Mouse (Mus musculus) erythroblast, adult 5-6 weeks (primary cell): ENCODE measurements at regions not wholly inside any gene's neighbourhood (a gene's known extent, or its start where the extent isn't known, plus 50 kb on each side); places are given as distances from the start of the nearest gene placed in this dataset.

ENCODE experiments used
- ATAC-seq: replicated peaks from 2 replicates; pipeline ENCODE4 v1.8.0; 2016; ENCODE audit warnings: moderate number of reproducible peaks, mild to moderate bottlenecking, moderate TSS enrichment, inconsistent platforms; ENCODE audit not compliant: poor library complexity, low FRiP score, severe bottlenecking

- ATAC-seq: no peak
Observed at GRCm38 (mm10) chr1:35415646-35416045, 565.9 kb downstream of the Plekhb2 start.

DNA sequence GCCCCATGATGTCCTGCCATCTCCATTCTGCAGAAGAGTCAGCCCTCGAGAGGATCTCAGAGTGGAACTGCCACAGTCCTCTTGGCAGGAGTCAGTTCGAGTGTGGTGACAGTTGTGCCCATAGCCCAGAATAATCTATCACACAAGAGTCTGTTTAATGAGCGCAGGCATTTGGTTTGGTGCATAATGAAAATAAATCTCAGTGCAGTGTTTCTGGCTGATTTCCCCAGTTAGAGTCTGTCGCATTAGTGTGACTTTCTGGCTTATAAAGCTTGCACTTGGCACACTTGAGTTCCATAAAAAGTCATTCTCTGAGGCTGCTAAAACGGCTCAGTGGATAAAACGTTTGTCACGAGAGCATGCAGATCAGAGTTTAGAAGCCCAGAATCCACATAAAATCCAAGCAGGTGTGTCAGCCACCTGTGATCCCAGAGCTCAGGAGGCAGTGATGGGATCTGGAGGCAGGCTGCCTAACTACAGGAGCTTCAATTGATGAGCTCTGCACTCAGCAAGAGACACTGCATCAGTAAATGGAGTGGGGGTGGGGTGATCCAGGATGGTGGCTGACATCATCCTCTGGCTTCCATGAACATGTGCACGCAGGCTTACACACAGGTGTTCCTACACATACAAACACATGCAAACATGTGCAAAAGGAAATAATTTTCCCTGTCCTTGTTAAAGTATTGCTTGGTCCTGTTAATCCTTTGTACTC lies 578.5 kb downstream of the Plekhb2 start:
- ATAC-seq: no peak

DNA sequence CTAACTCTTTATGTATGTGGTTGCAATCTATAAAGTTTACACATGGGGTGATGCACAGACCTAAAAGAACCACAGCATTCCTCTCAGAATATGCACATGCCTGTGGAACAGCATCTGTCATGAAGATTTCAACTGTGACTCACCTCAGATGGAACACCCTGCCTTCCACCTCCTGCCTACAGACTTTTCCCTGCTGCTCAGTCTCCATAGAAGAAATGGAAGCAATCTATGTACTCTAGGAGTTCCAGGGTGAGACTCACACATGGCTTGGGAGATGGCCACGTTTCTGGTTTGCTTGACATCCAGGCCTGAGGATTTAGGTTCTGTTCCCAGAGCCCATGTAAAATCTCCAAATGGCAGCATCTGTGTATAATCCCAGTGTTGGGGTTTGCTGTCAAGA lies 579.7 kb downstream of the Plekhb2 start:
- no peak for ATAC-seq

DNA sequence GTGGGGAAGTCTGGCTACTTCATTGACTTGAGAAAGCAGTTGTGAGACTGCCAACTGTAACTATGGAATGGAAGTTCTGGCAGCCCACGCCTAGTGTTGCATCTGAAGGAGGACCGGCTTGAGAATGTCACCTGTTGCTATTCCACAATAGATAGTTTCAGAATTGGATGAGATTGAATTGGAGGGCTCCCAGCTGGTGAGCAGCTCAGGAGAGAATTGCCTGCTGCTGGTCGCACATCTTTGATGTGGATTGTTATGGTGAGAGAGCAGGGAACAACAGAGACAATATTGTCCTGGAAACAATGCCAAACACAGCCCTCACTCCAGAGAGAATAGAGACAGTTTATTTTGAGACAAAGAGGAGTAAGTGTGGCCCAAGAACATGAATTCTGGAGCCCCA lies 585.9 kb downstream of the Plekhb2 start:
- ATAC-seq: no peak

GRCm38 (mm10) chr1:35447345-35447744 lies 597.6 kb downstream of the Plekhb2 start:
- ATAC-seq: no peak

DNA sequence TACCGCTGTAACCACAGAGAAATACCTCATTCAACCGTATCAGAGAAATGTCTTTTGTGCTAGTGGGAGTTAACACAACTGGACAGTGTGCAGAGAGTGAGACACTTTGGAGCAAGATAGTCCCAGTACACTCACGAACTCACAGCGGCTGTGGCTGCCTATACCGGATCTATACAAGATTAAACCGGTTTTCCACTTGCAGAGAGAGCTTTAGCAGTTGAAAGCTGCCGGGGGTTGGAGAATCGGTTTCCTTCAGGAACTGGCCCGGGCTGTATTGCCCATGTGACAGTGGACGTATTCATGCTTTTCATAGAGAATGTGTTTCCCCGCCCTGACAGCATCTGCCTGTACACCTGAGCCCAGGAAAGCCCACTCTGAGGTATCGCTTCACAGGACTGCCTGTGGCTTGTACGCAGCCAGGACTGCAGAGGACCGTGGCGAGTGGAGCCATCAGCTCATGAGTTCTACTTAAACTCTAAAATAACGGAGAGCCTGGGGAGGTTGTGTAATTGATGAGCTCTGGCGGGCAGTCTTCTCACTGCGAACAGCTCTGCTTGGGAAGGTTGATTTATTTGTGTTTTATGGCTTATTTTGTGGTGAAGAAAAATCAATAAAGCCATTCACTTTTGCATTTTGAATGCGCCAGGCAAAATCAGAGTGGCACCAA lies 602.8 kb downstream of the Plekhb2 start:
- ATAC-seq: no peak

GRCm38 (mm10) chr1:35457591-35457990 lies 607.8 kb downstream of the Plekhb2 start:
- no peak for ATAC-seq

DNA sequence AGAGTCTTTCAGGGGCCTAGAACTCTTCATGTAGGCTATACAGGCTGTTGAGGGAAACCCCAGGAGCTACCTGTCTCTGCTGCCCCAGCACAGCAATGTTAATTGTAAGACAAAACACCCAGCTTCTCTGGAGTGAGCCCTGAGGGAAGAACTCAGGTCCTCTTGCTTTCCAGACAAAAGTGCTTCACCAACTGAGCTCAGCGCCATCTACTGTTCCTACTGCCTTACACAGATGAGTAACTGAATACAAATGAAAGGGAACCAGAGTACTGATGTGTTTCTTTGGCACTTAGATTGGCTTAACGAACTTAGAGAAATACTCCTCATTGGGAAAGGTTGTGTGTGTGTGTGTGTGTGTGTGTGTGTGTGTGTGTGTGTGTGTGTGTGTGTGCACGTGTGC lies 603.1 kb upstream of the Hs6st1 start:
- no peak for ATAC-seq

DNA sequence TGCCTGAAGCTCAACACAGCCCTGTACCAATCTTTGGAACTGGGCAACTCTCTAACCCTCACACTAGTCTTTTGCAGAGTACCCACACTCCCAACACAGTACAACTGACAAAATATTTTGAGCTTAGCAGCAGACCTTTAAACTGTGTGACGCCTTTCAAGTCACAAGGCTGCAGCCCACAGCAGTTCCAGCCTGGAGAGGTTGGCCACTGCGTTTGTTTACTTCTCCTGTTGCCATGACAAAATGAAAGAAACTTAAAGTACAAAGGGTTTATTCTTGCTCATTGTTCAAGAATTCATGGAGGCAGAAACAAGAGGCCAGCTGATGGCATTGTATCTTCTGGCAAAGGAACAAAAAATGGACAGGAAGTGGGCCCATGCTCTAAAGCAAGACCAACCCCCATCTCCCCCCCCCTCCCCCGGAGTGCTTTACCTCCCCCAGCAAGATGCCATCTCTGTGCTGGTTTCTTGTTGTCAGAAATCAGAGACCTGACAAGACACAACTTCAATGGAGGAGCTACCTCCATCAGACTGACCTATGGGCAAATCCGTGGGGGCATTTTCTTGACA lies 598.9 kb upstream of the Hs6st1 start:
- no peak for ATAC-seq

DNA sequence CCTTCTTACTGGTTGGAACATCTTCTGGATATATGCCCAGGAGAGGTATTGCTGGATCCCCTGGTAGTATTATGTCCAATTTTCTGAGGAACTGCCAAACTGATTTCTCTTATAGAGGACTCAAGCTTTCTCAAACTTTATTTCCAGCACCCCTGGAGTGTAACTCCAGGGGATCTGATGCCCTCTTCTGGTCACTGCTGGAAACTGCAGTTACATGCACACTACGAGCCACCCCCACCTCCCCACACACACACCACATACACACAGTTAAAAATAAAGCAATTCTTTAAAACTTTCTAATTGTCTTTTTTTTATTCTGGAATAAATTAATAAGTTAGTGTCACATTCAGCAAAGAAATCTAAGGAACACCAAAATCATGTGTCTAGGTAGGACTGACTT lies 589.9 kb upstream of the Hs6st1 start:
- no peak for ATAC-seq

DNA sequence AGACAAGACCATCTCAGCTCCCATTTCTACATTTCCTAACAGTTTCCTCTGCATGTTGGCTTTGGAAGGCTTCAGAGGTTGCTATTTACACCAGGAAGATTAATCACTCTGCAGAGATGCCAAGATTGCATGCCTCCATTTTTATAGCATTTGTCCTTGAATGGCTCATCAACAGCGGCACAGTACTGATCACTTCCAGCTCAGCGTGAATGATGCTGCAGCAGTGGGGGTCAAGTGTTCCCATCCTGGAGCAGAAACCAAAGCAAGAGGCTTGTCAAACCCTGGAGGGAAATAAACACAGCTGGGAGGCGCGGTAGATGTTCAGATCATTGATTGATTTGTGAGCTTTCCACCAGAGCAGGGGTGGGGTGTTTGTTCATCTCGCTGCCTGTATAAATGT lies 572.2 kb upstream of the Hs6st1 start:
- ATAC-seq: no peak

DNA sequence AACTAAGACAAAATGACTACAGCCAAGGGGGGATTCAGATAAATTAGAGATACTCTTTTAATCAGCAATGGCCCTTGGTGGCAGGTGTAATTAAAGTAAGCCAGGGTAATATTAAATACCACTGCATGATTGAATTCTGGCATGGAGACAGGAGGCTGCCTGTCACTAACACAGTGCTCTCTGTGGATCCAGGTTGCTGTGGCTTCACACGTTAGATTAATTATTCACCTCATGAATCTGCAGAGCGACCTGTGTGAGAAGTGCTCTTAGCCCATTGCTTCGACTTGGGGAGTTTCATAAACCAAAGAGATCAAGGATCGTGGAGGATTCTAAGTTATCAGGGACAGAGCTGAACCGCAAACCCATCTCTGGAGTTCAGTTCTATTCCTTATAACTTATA lies 545.2 kb upstream of the Hs6st1 start:
- no peak for ATAC-seq

GRCm38 (mm10) chr1:35523790-35524362 lies 544.3 kb upstream of the Hs6st1 start:
- ATAC-seq: no peak

GRCm38 (mm10) chr1:35524788-35525187 lies 543.4 kb upstream of the Hs6st1 start:
- ATAC-seq: no peak

DNA sequence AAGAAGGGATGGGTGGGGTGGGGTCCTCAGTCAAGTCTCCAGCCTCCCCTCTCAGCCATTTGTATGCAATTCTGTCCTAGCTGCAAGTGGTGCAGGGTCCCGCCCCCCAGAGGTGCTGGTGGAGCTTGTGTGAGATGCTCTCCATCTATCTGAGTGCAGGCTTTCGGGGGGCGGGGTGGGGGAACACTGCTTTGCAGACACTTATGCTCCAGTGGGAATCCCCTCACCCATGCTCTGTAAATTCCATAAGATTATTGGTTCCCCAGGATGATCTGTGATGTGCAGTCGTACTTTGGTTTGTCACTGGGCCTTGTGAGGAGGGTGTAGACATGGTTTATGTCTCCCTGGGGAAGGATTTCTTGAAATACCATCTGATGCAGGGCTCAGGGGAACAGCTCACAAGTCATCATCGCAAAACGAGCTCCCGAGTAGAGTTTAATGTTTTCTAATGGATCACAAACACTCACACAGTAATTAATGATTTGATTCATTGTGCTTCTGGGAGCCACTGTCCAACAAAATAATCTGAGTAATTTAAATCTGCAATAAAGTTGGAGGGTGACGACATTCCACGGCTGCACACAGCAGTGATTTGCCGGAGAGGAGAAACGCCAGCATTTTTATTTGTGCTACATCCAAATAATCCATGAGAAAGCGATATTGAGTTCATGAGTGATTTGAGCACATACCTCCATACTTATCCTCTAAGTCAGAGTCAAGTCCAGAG lies 540.3 kb upstream of the Hs6st1 start:
- no peak for ATAC-seq

DNA sequence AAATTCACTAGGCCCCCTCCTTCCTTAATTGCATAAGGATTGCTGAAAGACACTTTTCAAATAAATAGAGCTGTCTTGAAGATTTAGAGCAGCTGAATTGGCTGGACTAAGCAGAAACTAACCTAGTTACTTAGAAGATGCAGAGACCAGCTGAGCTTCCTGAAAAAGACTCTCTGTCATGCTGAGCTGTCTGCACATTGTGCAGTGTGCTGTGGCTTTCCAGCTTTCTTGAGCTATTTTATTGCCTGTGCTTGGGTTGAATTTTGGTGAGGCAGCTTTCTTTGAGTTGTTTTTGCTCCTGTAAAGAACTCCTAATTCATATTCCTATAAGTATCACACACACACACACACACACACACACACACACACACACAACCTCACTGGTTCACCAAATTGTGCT lies 532.7 kb upstream of the Hs6st1 start:
- no peak for ATAC-seq

GRCm38 (mm10) chr1:35536276-35536675 lies 531.9 kb upstream of the Hs6st1 start:
- ATAC-seq: no peak

GRCm38 (mm10) chr1:35548845-35549244 lies 519.4 kb upstream of the Hs6st1 start:
- no peak for ATAC-seq

DNA sequence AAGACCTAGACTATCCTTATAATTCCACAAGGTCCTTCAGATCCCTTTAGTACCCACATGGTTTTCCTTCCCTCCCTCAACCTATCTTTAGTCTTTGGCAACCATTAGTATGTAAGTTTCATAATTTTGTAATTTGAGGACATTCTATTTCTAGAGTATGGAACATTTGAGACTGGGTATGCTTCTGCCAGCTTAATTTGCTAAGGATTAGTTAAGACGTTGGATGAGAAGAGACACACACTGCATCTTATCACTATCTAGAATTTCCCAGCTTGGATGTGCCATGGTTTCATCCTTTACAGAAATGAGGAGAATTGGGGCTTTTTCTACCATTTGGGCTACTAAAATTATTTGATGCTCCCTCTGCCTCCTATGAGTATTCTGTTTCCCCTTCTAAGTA lies 516.7 kb upstream of the Hs6st1 start:
- no peak for ATAC-seq

DNA sequence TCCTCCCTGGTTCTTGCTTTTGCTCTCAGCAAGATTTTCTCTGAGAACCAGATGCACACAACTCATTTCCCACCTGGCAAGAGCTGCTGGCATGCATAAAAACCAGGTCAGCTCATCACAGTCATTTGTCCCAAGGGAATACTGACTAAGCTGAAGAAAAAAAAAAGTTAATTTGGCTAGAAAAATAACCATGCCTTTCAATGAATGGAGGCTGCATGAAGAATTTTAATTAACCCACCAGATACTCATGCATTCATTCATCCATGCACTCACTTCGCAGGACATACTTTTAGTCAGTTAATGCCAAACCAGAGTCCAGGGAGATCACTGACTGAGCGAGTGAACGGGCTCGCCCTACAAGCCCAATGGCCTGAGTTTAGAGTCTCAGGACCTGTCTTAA lies 505.4 kb upstream of the Hs6st1 start:
- no peak for ATAC-seq

- ATAC-seq: no peak
Observed at GRCm38 (mm10) chr1:35575203-35575602, 493.0 kb upstream of the Hs6st1 start.
